Mouse (Mus musculus) frontal cortex, adult (tissue): Measurements from ENCODE around the gene Cdiptos.

Experiments used
- ATAC-seq: cut with Nextera tagmentation; 2 replicates; pipeline ENCODE4 v1.9.2; 2017; ENCODE audit warnings: mild to moderate bottlenecking, moderate library complexity, mixed read lengths; ENCODE audit not compliant: low TSS enrichment

Gene Cdiptos

GRCm38 (mm10) chr7:126975950-126976866 lies at the start of gene Cdiptos:
TSS of gene Cdiptos (minus strand) at chr7:126976098.
- ATAC-seq = peak; percentile 93

GRCm38 (mm10) chr7:127024755-127025555 lies 49.1 kb upstream of the Cdiptos start:
- ATAC-seq = peak; percentile 17; the same call in 1 of the 2 replicates

GRCm38 (mm10) chr7:127023896-127024690 lies 48.2 kb upstream of the Cdiptos start:
- no peak for ATAC-seq

- ATAC-seq = no peak
Measured at GRCm38 (mm10) chr7:127023272-127023691, 47.4 kb upstream of the Cdiptos start.

GRCm38 (mm10) chr7:127022528-127023271 lies 46.8 kb upstream of the Cdiptos start:
- no peak for ATAC-seq

- no peak for ATAC-seq
Measured at GRCm38 (mm10) chr7:127021563-127022527, 45.9 kb upstream of the Cdiptos start.

- ATAC-seq = peak; percentile 21
Measured at GRCm38 (mm10) chr7:127020901-127021562, 45.1 kb upstream of the Cdiptos start, which contains the start of the genes Gm42742 and Prrt2. TSS of gene Gm42742 (minus strand) at chr7:127021097. TSS of gene Prrt2 (minus strand) at chr7:127021211.

- ATAC-seq = no peak
Measured at GRCm38 (mm10) chr7:127020491-127020890, 44.6 kb upstream of the Cdiptos start.

- ATAC-seq = no peak
Measured at GRCm38 (mm10) chr7:127020031-127020430, 44.1 kb upstream of the Cdiptos start.

GRCm38 (mm10) chr7:127019306-127019960 lies 43.5 kb upstream of the Cdiptos start:
- ATAC-seq = no peak

- ATAC-seq = no peak
Measured at GRCm38 (mm10) chr7:127018416-127019305, 42.8 kb upstream of the Cdiptos start.

- no peak for ATAC-seq
Measured at GRCm38 (mm10) chr7:127017950-127018345, 42.0 kb upstream of the Cdiptos start.

GRCm38 (mm10) chr7:127016971-127017949 lies 41.4 kb upstream of the Cdiptos start, which contains the start of gene Pagr1a:
TSS of gene Pagr1a (minus strand) at chr7:127017352.
- peak; percentile 56 for ATAC-seq

GRCm38 (mm10) chr7:127016486-127016938 lies 40.6 kb upstream of the Cdiptos start:
- peak; percentile 24 for ATAC-seq

GRCm38 (mm10) chr7:127016481-127016485 lies 40.4 kb upstream of the Cdiptos start, which contains the start of gene Pagr1b:
TSS of gene Pagr1b (minus strand) at chr7:127016484.
- ATAC-seq = no peak

GRCm38 (mm10) chr7:127016081-127016480 lies 40.2 kb upstream of the Cdiptos start:
- no peak for ATAC-seq

- ATAC-seq = no peak
Measured at GRCm38 (mm10) chr7:127014993-127015392, 39.1 kb upstream of the Cdiptos start.
